Mouse (Mus musculus): ENCODE results near the gene Fkbp9. TPM values are rescaled to one million over a fixed set of nuclear protein-coding genes. Genes with fewer than 3 reads are reported as not detected.

Gene Fkbp9
- total and polyA plus RNA-seq, 3 experiments: 0.05 TPM; not detected in 2

- no peaks in the 10 kb centered on the region for H3K9me3 ChIP-seq (replicated peaks)
- TF ChIP-seq POLR2AphosphoS5 (IDR thresholded peaks at IDR 0.05; ENCODE audit: insufficient replicate concordance, low read depth, low read length): no peak
- TF ChIP-seq GATA2 (IDR thresholded peaks at IDR 0.05; ENCODE audit: borderline replicate concordance, low read depth, low read length): no peak
- no peak for TF ChIP-seq GATA1 (IDR thresholded peaks at IDR 0.05; ENCODE audit: borderline replicate concordance, low read length)
- no peak for TF ChIP-seq CTCF (IDR thresholded peaks at IDR 0.05; ENCODE audit: low read depth, low read length)
- no peak for TF ChIP-seq TAL1 (conservative IDR thresholded peaks at IDR 0.05; ENCODE audit: low read depth, low read length)
- DNase-seq (ENCODE audit: low spot score): no peak
- H3K4me1 ChIP-seq (ENCODE audit: insufficient read depth, low read depth, low read length): no peaks in the 10 kb centered on the region
- no peaks in the 10 kb centered on the region for H3K36me3 ChIP-seq (replicated peaks)
- H3K27me3 ChIP-seq (ENCODE audit: insufficient read depth, low read length): peaks cover 20% of the 10 kb centered on the region; the same call in 1 of the 2 replicates
- no peak for ATAC-seq (ENCODE audit: extremely low read depth, insufficient number of reproducible peaks, low FRiP score, poor library complexity, severe bottlenecking)
- no peak overlapping the region for H3K4me3 ChIP-seq (ENCODE audit: low read depth, low read length)
These were observed 971 bp downstream of the Fkbp9 start for GRCm38 (mm10) chr6:56832830-56833229.

- no peak for ATAC-seq (ENCODE audit: extremely low read depth, insufficient number of reproducible peaks, low FRiP score, poor library complexity, severe bottlenecking)
- TF ChIP-seq CTCF (IDR thresholded peaks at IDR 0.05; ENCODE audit: low read depth, low read length): no peak
- no peak for TF ChIP-seq POLR2AphosphoS5 (IDR thresholded peaks at IDR 0.05; ENCODE audit: insufficient replicate concordance, low read depth, low read length)
- TF ChIP-seq GATA2 (IDR thresholded peaks at IDR 0.05; ENCODE audit: borderline replicate concordance, low read depth, low read length): no peak
- TF ChIP-seq GATA1 (IDR thresholded peaks at IDR 0.05; ENCODE audit: borderline replicate concordance, low read length): no peak
- no peak for TF ChIP-seq TAL1 (conservative IDR thresholded peaks at IDR 0.05; ENCODE audit: low read depth, low read length)
These were observed 2.9 kb downstream of the Fkbp9 start for GRCm38 (mm10) chr6:56834769-56835168.

DNA sequence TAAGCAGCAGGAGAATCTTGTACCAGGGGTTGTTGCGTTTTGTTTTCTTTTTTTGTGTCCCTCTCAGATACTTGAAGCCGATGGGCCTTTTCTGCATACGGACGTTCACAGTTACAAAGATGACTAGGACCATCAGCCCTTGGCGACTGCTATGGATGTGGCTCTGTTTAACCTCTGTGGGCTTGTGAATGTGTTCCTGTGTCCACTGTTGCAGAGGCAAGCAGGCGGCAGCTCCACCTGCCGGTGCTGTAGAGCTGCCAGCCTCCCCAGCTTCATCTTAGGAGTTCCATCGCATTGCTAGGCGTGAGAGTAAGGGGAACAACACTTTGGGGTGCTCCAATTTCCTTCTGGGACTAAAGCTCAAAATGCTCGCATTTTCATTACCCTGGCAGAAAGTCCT lies 3.7 kb downstream of the Fkbp9 start:
- no peaks in the 10 kb centered on the region for H3K36me3 ChIP-seq (replicated peaks)
- H3K27me3 ChIP-seq (ENCODE audit: insufficient read depth, low read length): peaks cover 26% of the 10 kb centered on the region
- no peak for TF ChIP-seq POLR2AphosphoS5 (IDR thresholded peaks at IDR 0.05; ENCODE audit: insufficient replicate concordance, low read depth, low read length)
- TF ChIP-seq TAL1 (conservative IDR thresholded peaks at IDR 0.05; ENCODE audit: low read depth, low read length): no peak
- TF ChIP-seq CTCF (IDR thresholded peaks at IDR 0.05; ENCODE audit: low read depth, low read length): no peak
- TF ChIP-seq GATA2 (IDR thresholded peaks at IDR 0.05; ENCODE audit: borderline replicate concordance, low read depth, low read length): no peak
- TF ChIP-seq GATA1 (IDR thresholded peaks at IDR 0.05; ENCODE audit: borderline replicate concordance, low read length): no peak
- H3K4me3 ChIP-seq (ENCODE audit: low read depth, low read length): no peak overlapping the region
- ATAC-seq (ENCODE audit: extremely low read depth, insufficient number of reproducible peaks, low FRiP score, poor library complexity, severe bottlenecking) (no peak), DNase-seq (ENCODE audit: low spot score) (no peak)
- H3K4me1 ChIP-seq (ENCODE audit: insufficient read depth, low read depth, low read length): no peaks in the 10 kb centered on the region
- no peaks in the 10 kb centered on the region for H3K9me3 ChIP-seq (replicated peaks)

More at GRCm38 (mm10) chr6:56834769-56835168, 2.9 kb downstream of the Fkbp9 start:
- Histone ChIP-seq H3K36me3 (replicated peaks) (no peaks in the 10 kb centered on the region), H3K9me3 (replicated peaks) (no peaks in the 10 kb centered on the region), H3K27me3 (ENCODE audit: insufficient read depth, low read length) (peaks cover 22% of the 10 kb centered on the region; the same call in 1 of the 2 replicates), H3K4me3 (ENCODE audit: low read depth, low read length) (no peak overlapping the region), H3K4me1 (ENCODE audit: insufficient read depth, low read depth, low read length) (no peaks in the 10 kb centered on the region)
- no peak for DNase-seq (ENCODE audit: low spot score)

- no peaks in the 10 kb centered on the region for H3K9me3 ChIP-seq (replicated peaks)
- H3K4me1 ChIP-seq (ENCODE audit: insufficient read depth, low read depth, low read length): no peaks in the 10 kb centered on the region
- peaks cover 22% of the 10 kb centered on the region for H3K27me3 ChIP-seq (ENCODE audit: insufficient read depth, low read length)
- H3K4me3 ChIP-seq (ENCODE audit: low read depth, low read length): no peak overlapping the region
- DNase-seq (ENCODE audit: low spot score): no peak
- H3K36me3 ChIP-seq (replicated peaks): no peaks in the 10 kb centered on the region
- no peak for TF ChIP-seq POLR2AphosphoS5 (IDR thresholded peaks at IDR 0.05; ENCODE audit: insufficient replicate concordance, low read depth, low read length)
- TF ChIP-seq GATA1 (IDR thresholded peaks at IDR 0.05; ENCODE audit: borderline replicate concordance, low read length): no peak
- TF ChIP-seq GATA2 (IDR thresholded peaks at IDR 0.05; ENCODE audit: borderline replicate concordance, low read depth, low read length): no peak
- TF ChIP-seq TAL1 (conservative IDR thresholded peaks at IDR 0.05; ENCODE audit: low read depth, low read length): no peak
- TF ChIP-seq CTCF (IDR thresholded peaks at IDR 0.05; ENCODE audit: low read depth, low read length): no peak
- ATAC-seq (ENCODE audit: extremely low read depth, insufficient number of reproducible peaks, low FRiP score, poor library complexity, severe bottlenecking): no peak
These were observed 5.3 kb downstream of the Fkbp9 start for GRCm38 (mm10) chr6:56837166-56837565.

- H3K27me3 ChIP-seq (ENCODE audit: insufficient read depth, low read length): peaks cover 21% of the 10 kb centered on the region
- DNase-seq (ENCODE audit: low spot score): no peak
These were observed 5.8 kb downstream of the Fkbp9 start for GRCm38 (mm10) chr6:56837621-56838020.

GRCm38 (mm10) chr6:56843229-56843628 lies 11.4 kb downstream of the Fkbp9 start:
- Histone ChIP-seq H3K36me3 (replicated peaks) (no peaks in the 10 kb centered on the region), H3K4me3 (ENCODE audit: low read depth, low read length) (no peak overlapping the region), H3K4me1 (ENCODE audit: insufficient read depth, low read depth, low read length) (no peaks in the 10 kb centered on the region), H3K9me3 (replicated peaks) (no peaks in the 10 kb centered on the region), H3K27me3 (ENCODE audit: insufficient read depth, low read length) (peaks cover 13% of the 10 kb centered on the region)
- TF ChIP-seq GATA1 (IDR thresholded peaks at IDR 0.05; ENCODE audit: borderline replicate concordance, low read length) (no peak), CTCF (IDR thresholded peaks at IDR 0.05; ENCODE audit: low read depth, low read length) (no peak), TAL1 (conservative IDR thresholded peaks at IDR 0.05; ENCODE audit: low read depth, low read length) (no peak), GATA2 (IDR thresholded peaks at IDR 0.05; ENCODE audit: borderline replicate concordance, low read depth, low read length) (no peak), POLR2AphosphoS5 (IDR thresholded peaks at IDR 0.05; ENCODE audit: insufficient replicate concordance, low read depth, low read length) (no peak)
- DNase-seq (ENCODE audit: low spot score) (no peak), ATAC-seq (ENCODE audit: extremely low read depth, insufficient number of reproducible peaks, low FRiP score, poor library complexity, severe bottlenecking) (no peak)

More at GRCm38 (mm10) chr6:56837621-56838020, 5.8 kb downstream of the Fkbp9 start:
- no peak for ATAC-seq (ENCODE audit: extremely low read depth, insufficient number of reproducible peaks, low FRiP score, poor library complexity, severe bottlenecking)
- no peaks in the 10 kb centered on the region for H3K36me3 ChIP-seq (replicated peaks)
- H3K4me1 ChIP-seq (ENCODE audit: insufficient read depth, low read depth, low read length): no peaks in the 10 kb centered on the region
- TF ChIP-seq GATA1 (IDR thresholded peaks at IDR 0.05; ENCODE audit: borderline replicate concordance, low read length): no peak
- no peak for TF ChIP-seq CTCF (IDR thresholded peaks at IDR 0.05; ENCODE audit: low read depth, low read length)
- no peak for TF ChIP-seq GATA2 (IDR thresholded peaks at IDR 0.05; ENCODE audit: borderline replicate concordance, low read depth, low read length)
- no peak for TF ChIP-seq TAL1 (conservative IDR thresholded peaks at IDR 0.05; ENCODE audit: low read depth, low read length)
- no peak for TF ChIP-seq POLR2AphosphoS5 (IDR thresholded peaks at IDR 0.05; ENCODE audit: insufficient replicate concordance, low read depth, low read length)
- no peaks in the 10 kb centered on the region for H3K9me3 ChIP-seq (replicated peaks)
- no peak overlapping the region for H3K4me3 ChIP-seq (ENCODE audit: low read depth, low read length)
